Mouse (Mus musculus) ES-E14 (cell line): ENCODE data around the gene Klhl22.

Experiments
- CHD2 ChIP-seq: IDR thresholded peaks from 2 replicates; pipeline ENCODE4 v1.6.1; 2014; ENCODE audit warnings: mild to moderate bottlenecking, low read depth, low read length, inconsistent platforms
- ZNF384 ChIP-seq: IDR thresholded peaks from 2 replicates; pipeline ENCODE4 v1.6.1; 2012; ENCODE audit warnings: low read depth, low read length, inconsistent platforms

DNA sequence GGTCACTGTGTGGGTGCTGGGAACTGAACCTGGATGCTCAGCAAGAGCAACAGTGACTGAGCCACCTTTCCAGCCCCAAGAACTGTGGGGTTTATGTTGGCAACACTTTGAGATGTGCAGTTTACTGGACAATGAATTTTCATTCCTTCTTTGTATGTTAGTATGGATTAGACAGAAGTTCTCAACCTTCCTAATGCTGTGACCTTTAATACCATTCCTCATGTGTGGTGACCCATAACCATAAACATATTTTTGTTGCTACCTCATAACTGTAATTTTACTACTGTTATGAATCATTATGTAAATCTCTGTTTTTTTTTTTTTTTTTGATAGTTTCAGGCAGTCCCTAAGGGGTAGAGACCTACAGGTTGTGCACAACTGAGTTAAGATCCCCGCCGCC lies 25.8 kb upstream of the Klhl22 start:
- TF ChIP-seq ZNF384 (no peak), CHD2 (no peak)
